Mouse (Mus musculus): ENCODE data around the gene Capn13.

Capn13 gene

GRCm38 (mm10) chr17:73400862-73401261 lies at the start of gene Capn13:
Gene Capn13 (minus strand): TSS chr17:73400866.
- no peak for DNase-seq (ENCODE audit: low spot score)

DNA sequence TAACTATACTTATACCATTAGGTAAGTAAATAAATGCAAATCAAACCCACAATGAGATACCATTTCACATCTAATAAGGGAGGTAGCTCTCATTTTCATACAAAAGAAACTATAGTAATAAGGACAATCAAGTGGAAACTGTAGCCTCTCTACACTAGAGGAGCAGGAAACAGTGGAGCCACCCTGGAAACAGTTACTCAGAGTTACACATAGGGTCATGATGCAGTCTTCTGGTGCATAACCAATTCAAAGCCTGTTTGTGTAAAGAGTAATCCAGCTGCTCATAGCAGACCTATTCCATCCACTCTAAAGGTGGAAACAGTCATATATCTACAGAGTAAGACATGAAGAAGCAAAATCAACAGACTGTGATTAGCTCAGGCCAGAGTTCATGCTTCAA lies 48.4 kb upstream of the Capn13 start:
- no peak for DNase-seq (ENCODE audit: low spot score)

DNA sequence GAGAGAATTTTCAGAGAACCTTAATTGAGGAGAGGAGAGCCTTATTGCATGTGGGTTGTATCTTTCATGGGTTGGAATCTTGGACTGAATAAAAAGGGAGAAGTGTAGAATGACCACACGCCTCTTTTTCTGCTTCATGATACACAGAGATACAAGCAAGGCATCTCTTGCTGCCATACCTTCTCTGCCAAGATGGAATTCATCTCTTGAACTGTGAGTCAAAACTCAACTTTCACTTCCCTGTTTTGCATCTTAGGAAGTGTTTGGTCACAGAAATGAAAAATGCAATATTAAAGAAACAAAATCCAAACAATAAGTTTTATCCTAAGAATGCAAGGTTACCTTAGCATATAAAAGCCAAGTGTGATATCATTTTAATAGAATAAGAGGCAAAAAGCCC lies 40.1 kb upstream of the Capn13 start:
- no peak for DNase-seq (ENCODE audit: low spot score)

DNA sequence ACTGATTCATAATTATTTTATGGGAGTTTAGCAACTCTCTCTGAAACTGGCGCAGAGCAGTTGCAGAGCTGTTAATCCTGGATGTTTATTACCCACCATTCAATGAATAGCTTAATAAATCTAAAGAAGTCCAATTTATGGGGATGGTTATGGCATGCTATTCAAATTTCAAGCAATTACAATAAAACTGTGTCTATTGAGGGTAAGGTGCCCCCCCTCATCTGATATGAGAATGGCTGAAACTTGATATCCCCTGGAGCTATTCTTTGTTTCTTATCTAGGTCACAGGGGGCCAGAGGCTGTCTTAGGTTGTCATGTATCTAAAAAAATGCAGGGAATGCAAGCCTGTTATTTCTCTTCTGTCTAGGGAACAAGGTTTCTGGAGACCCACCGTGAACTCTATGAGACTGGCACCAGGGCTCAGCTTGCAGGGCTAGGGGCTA lies 31.9 kb upstream of the Capn13 start:
- no peak for DNase-seq (ENCODE audit: low spot score)

GRCm38 (mm10) chr17:73432058-73432457 lies 31.4 kb upstream of the Capn13 start:
- no peak for DNase-seq (ENCODE audit: low spot score)

DNA sequence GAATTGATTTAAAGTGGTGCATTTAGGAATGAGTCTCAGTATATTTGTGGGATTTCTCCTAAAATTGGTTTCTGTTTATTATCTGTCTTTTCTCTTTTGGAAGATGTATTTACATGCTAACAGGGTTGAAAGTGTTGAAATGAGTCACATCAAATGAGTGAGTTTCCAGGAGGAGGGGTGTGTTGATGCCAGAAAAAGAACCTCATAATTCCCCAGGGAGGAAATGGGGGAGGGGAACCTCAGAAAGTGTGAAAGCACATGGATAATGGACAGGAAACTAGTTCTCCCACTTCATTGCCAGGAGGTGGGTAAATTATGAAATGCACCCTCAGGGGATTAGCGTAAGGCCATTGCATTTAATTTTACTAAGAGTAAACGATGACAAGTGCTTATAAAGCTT lies 16.7 kb upstream of the Capn13 start:
- no peak for DNase-seq (ENCODE audit: low spot score)

- no peak for DNase-seq (ENCODE audit: low spot score)
These were observed 15.6 kb upstream of the Capn13 start for GRCm38 (mm10) chr17:73416181-73416795.

DNA sequence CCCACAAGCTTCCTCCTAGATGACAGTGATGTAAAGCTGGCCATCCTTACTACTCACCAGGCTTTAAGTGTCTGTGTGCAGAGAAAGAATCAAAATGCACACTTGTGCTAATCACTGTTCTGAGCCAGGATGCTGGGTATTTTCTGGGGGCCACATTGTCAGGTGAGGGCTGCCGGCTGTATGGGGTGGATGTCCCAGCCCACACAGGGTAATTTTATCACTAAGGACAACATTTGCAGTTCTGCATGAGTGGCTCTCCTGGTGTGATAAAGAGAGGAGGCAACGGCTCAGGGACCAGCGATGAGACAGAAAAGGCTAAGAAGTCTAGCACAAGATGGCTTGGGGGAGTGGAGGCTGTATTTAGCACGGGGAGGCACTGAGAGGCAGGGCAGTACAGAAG lies 11.2 kb upstream of the Capn13 start:
- no peak for DNase-seq (ENCODE audit: low spot score)

GRCm38 (mm10) chr17:73401272-73401671 lies 606 bp upstream of the Capn13 start:
- DNase-seq (ENCODE audit: low spot score) = no peak

GRCm38 (mm10) chr17:73399136-73399535 lies 1.5 kb downstream of the Capn13 start:
- DNase-seq (ENCODE audit: low spot score) = no peak

DNA sequence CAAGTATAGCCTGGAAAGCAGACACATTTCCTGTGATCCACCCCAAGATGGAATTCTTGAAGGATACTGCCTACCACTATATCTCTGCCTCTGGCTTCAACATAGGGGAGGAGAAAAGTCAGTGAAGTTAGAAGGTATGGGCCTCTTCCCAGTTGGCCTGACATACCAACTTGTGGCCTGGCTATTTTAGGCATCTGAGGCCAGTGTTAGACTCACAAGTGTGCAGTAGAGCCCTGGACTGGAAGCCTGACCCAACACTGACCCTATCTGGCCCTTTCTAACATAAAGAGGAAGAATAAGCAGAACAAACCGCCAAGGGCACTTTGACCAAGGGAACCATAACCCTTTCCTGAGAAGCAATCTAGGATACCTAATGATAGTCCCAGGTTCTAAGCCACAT lies 7.3 kb downstream of the Capn13 start:
- DNase-seq (ENCODE audit: low spot score) = no peak

DNA sequence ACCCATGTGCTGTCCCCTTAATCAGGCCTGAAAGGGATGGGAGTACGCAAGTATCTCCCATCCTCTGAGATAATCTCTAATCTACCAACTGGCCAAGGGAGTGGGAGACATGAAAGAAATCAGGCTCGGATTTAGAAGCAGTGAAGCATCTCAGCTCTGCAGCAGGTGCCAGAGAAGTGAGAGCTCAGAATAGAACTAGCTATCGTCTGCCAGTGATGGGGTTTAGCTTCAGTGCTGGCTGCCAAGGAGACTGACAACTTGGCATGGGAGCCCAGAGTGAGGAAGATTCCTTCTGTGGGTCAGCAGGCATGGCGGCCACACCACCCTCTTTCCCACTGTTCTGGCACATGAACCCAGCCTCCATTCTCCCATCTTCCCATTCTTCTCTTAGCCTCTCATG lies 8.9 kb downstream of the Capn13 start:
- DNase-seq (ENCODE audit: low spot score) = no peak

DNA sequence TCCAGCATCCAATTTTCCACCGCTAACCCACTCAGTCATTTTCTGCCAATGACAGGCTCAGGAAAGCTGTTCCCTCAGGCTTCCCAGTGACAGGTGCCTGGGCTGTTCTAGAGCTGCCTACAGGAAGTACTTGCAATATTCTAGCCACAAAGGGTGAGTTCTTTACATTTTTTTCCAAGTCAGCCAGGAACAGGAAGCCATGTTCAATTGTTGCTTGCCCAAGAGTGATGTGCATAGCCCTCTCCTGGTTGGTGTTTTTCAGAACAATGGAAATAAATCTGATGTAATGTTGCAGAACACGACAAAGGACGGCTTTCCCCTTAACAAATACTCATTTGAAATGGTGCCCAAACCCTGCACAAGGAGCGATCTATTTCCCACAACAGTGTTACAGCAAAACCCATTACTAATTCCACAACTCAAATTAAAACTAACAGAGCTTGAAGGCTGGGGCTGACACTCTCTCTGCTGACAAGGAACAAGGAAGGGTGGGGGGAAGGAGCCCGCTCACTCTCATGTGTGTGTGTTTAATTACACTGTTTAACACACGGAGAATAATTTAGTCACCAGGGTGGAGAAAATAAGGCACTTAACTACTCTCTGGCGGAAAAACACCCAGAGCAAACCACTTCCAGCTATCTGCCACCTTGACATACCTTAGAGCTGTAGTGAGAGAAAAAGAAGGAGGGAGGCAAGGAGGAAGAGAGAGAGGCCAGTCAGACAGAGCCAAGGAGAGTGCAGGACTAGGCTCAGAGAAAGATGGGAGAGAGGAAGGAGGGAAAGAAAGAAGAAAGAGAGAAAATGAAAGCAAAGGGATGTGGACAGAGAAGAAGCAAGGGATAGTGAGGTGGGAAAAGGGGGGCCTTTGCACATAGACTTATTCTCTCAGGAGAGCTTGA lies 10.2 kb downstream of the Capn13 start:
- DNase-seq (ENCODE audit: low spot score) = no peak

DNA sequence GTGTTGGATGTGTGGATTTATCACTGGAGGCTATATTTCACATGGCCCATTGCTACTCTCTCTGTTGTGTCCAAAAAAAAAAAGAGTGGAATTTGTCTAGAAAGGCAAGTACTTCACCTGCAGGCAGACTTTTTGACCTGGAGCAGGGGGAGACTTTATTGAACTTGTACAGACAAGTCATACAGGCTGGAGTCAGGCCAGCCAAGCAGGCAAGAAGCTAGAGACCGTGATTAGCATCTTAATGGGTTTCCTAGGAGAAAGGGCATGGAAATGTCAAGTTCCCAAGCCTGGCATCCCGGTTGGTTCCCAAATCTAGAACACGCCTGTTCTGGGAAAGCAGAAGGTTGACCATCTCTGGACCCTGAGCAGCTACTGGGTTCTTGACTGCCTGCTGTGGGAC lies 11.3 kb downstream of the Capn13 start:
- no peak for DNase-seq (ENCODE audit: low spot score)

DNA sequence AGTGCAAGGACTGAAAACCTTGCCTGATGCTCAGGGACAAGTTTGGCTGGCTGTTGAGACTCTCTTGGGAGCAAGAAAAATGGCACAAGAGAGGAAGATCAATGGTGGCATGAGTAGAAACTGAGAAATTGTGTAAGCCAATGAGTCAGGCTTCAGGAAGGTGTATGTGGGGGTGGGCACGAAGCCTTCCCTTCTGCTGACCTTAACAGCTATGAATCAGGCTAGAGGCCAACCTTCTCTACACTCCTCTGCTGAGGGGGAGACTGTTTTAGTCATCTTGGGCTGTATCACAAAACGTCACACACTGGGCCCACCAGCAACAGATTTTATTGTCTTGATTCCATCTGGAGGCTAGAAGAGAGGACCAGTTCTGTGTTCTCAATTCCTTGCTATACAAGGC lies 14.1 kb downstream of the Capn13 start:
- DNase-seq (ENCODE audit: low spot score) = no peak

DNA sequence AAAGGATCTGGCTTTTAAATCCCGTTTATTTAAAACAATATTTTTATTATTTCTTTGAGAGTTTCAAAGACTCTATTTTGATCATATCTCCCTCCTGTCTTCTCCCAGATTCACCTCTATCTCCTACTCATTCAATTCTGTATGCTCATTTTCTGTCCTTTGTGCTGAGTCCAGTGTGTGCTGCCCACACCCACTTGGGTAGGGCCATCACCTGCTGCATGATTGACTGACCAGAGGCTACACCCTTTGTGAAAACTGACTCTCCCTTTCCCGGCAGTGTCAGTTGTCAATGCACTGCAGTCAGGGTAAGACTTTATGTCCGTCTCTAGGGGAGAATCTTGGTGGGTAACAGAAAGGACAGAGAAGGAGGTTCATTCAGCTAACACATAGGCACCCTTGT lies 14.7 kb downstream of the Capn13 start:
- no peak for DNase-seq (ENCODE audit: low spot score)

GRCm38 (mm10) chr17:73382327-73383014 lies 18.2 kb downstream of the Capn13 start:
- DNase-seq (ENCODE audit: low spot score) = no peak

- DNase-seq (ENCODE audit: low spot score) = no peak
These were observed 19.0 kb downstream of the Capn13 start for GRCm38 (mm10) chr17:73381681-73382080.

DNA sequence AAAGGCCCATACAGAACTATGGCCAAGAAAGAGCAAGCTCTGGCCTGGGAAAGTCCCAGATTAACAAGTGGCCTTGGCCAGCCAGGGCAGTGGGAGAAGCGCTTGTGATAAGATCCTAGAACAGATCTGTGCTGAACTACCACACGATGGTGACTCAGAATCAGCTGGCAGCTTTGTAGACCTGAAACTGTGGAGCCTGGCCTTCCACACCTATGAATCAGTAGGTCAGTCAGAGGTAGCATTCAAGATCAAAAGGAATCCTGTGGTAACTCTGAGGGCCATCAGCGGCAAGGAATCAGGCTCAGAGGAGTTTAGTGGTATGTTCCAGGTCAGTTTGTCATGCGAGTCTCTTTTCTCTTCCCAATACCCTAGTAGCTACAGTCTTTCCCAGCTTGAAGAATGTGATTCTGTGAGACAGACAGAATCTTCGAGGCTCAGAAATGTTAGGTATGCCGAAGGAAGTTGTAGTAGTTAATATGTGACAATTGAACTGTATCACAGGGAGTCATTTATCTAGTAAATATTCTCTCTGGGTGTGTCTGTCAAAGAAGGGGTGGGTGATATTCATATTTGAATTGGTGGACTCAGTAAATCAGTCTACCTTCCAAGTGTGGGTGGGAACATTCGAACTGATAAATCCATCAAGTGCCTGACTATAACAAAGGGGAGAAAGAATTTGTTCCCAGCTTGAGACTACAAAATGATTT lies 22.7 kb downstream of the Capn13 start:
- no peak for DNase-seq (ENCODE audit: low spot score)

DNA sequence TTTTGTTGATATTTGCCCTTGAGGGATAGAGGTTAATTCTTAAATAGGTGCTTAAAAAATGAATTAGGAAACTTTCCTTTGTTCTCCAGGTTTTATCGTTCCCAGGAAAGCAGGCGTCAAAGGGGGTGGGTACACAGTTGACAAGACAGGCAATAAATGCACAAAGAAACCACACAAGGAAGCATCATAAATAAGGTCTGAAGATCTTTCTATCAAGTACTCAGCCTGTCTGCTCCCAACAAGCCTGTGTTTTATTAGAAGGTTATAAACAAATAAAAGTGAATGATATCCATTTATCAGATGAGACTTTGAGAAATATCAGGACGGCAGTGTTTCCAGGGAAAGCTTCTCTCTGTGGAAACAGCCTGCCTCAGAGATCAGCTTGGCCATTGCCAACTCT lies 33.3 kb downstream of the Capn13 start:
- DNase-seq (ENCODE audit: low spot score) = no peak

GRCm38 (mm10) chr17:73361054-73361453 lies 39.6 kb downstream of the Capn13 start:
- no peak for DNase-seq (ENCODE audit: low spot score)

DNA sequence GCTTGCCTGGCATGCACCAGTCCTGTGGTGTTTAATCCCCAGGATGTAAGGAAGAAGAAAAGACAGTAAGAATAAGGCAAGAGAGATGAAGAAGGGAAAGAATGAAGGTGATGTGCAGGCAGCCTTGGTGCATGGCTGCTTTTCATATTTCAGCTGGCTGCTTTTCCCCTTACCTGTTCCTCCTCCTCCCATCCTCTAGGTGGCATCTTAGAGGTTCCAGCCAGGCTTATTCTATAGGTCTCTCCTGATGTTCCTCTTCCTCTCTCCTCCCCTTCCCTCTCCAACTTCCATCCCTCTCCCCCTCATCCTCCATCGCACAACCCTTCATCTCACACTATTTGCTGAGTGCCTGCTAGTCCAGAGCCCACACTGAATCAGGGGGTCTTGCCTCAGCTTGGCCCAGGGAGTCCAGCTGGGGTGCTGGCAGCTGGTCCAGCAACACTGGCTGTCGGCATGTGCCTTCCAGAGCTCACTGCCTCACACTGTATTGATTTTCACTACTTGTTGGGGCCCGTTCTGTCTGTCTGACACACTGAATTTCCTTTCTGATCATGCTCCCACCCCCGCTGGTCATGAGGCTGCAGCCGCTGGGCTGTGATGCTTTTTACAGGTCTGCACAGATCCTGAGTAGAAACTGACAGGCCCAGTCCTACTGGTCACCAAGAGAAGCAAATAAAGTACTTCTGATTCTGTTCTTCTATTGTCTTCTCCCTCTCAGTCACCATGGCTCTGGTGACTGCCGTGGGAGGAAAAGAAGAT lies 56.9 kb downstream of the Capn13 start:
- peak; percentile 8 for DNase-seq (ENCODE audit: low spot score)

Data from urinary bladder, postnatal 25 days (tissue).